Mouse (Mus musculus) lung, embryonic 16.5 days (tissue): ENCODE results near the gene Tmem214. TPM values are rescaled to one million over a fixed set of nuclear protein-coding genes. Genes with fewer than 3 reads are reported as not detected.

Source experiments
- ATAC-seq: fragments of 200-750 bp; cut with Nextera tagmentation; 2 replicates; pipeline ENCODE4 v1.8.0; 2017; ENCODE audit warnings: low read depth, mild to moderate bottlenecking, moderate library complexity
- H3K27ac ChIP-seq: fragments of 300-500 bp; sonication (generic); 2 replicates; pipeline ENCODE4 v1.5.1; 2014; ENCODE audit warnings: mild to moderate bottlenecking, control low read depth, low read length
- H3K27me3 ChIP-seq: fragments of 300-500 bp; sonication (generic); 2 replicates; pipeline ENCODE4 v1.6.1; 2014; ENCODE audit warnings: low read depth, low read length, mixed read lengths; ENCODE audit not compliant: control insufficient read depth, insufficient read depth
- H3K36me3 ChIP-seq: fragments of 300-500 bp; sonication (generic); 2 replicates; pipeline ENCODE4 v1.6.1; 2014; ENCODE audit warnings: low read length; ENCODE audit not compliant: control insufficient read depth, insufficient read depth
- H3K4me1 ChIP-seq: fragments of 300-500 bp; sonication (generic); replicated peaks from 2 replicates; pipeline ENCODE4 v1.6.1; 2014; ENCODE audit warnings: low read length, mixed read lengths; ENCODE audit not compliant: control insufficient read depth, insufficient read depth
- H3K4me2 ChIP-seq: fragments of 300-500 bp; sonication (generic); 2 replicates; pipeline ENCODE4 v1.6.1; 2014; ENCODE audit warnings: low read depth, low read length, control low read depth
- H3K4me3 ChIP-seq: fragments of 300-500 bp; sonication (generic); 2 replicates; pipeline ENCODE4 v1.5.1; 2014; ENCODE audit warnings: mild to moderate bottlenecking, low read length, control low read depth
- H3K9ac ChIP-seq: fragments of 300-500 bp; sonication (generic); 2 replicates; pipeline ENCODE4 v1.6.1; 2014; ENCODE audit warnings: low read length, control low read depth
- H3K9me3 ChIP-seq: fragments of 300-500 bp; sonication (generic); 2 replicates; pipeline ENCODE4 v1.6.1; 2016; ENCODE audit warnings: low read length; ENCODE audit not compliant: control insufficient read depth
- WGBS: fragments of 180-500 bp; shearing (Covaris S2); extraction: QIAGEN DNeasy Blood & Tissue Kit; methylation state at CpG from one replicate; pipeline ENCODE4 v1.1.7; 2014; 5-methylcytosine and 5-hydroxymethylcytosine counted together
- polyA plus RNA-seq: library from polyadenylated mRNA; unstranded; fragments of >200 nt; fragmentation: Nextera tagmentation; extraction: Ambion mirVana; gene quantifications from 2 replicates; pipeline ENCODE4 v1.2.1, GENCODE M21; 2015

The Tmem214 gene
- polyA plus RNA-seq, 1 experiment from 2014 or later = 84.4 TPM

- Histone ChIP-seq H3K4me2 (no peak overlapping the region), H3K36me3 (no peaks in the 10 kb centered on the region), H3K9ac (no peak overlapping the region), H3K27ac (no peak overlapping the region), H3K9me3 (no peaks in the 10 kb centered on the region), H3K27me3 (no peaks in the 10 kb centered on the region), H3K4me3 (no peak overlapping the region), H3K4me1 (no peaks in the 10 kb centered on the region)
- WGBS = 40% methylated on average over 3 of the region's 3 CpGs
- no peak for ATAC-seq
Measured at GRCm38 (mm10) chr5:30841896-30842295, 25.9 kb upstream of the Tmem214 start.

- no peak overlapping the region for H3K4me3 ChIP-seq
- H3K4me1 ChIP-seq = peaks cover 17% of the 10 kb centered on the region
- H3K9ac ChIP-seq = no peak overlapping the region
- no peaks in the 10 kb centered on the region for H3K27me3 ChIP-seq
- no peak overlapping the region; the same call in 1 of the 2 replicates for H3K4me2 ChIP-seq
- peak overlapping the region; percentile 93 for H3K27ac ChIP-seq
- no peaks in the 10 kb centered on the region for H3K9me3 ChIP-seq
- peak; percentile 91 for ATAC-seq
- 33% methylated on average over 6 of the region's 6 CpGs for whole genome bisulfite sequencing
- no peaks in the 10 kb centered on the region for H3K36me3 ChIP-seq
Measured at GRCm38 (mm10) chr5:30849891-30850555, 17.8 kb upstream of the Tmem214 start.

GRCm38 (mm10) chr5:30850556-30850925, 17.3 kb upstream of the Tmem214 start:
- Histone ChIP-seq H3K4me2 (no peak overlapping the region), H3K9me3 (no peaks in the 10 kb centered on the region), H3K27me3 (no peaks in the 10 kb centered on the region), H3K4me3 (no peak overlapping the region), H3K27ac (peak overlapping the region; percentile 93), H3K36me3 (no peaks in the 10 kb centered on the region), H3K4me1 (peaks cover 17% of the 10 kb centered on the region), H3K9ac (no peak overlapping the region)
- ATAC-seq = no peak
- WGBS = 38% methylated on average over 2 of the region's 2 CpGs

- no peak for ATAC-seq
- 84% methylated on average over 4 of the region's 4 CpGs for WGBS
Measured at GRCm38 (mm10) chr5:30853522-30853921, 14.3 kb upstream of the Tmem214 start.

GRCm38 (mm10) chr5:30855674-30856073, 12.1 kb upstream of the Tmem214 start:
- Histone ChIP-seq H3K27ac (no peak overlapping the region), H3K4me3 (no peak overlapping the region), H3K36me3 (no peaks in the 10 kb centered on the region), H3K9me3 (no peaks in the 10 kb centered on the region), H3K4me2 (no peak overlapping the region), H3K27me3 (no peaks in the 10 kb centered on the region), H3K4me1 (peaks cover 7% of the 10 kb centered on the region), H3K9ac (no peak overlapping the region)
- no peak for ATAC-seq
- WGBS = 47% methylated on average over 3 of the region's 3 CpGs

More at GRCm38 (mm10) chr5:30853522-30853921, 14.3 kb upstream of the Tmem214 start:
- Histone ChIP-seq H3K9me3 (no peaks in the 10 kb centered on the region), H3K36me3 (no peaks in the 10 kb centered on the region), H3K27me3 (no peaks in the 10 kb centered on the region), H3K9ac (no peak overlapping the region), H3K4me3 (no peak overlapping the region), H3K27ac (no peak overlapping the region), H3K4me1 (peaks cover 14% of the 10 kb centered on the region), H3K4me2 (no peak overlapping the region)

GRCm38 (mm10) chr5:30856124-30856523, 11.7 kb upstream of the Tmem214 start:
- no peak for ATAC-seq
- no peak overlapping the region for H3K9ac ChIP-seq
- WGBS = 67% methylated on average over 2 of the region's 2 CpGs
- no peaks in the 10 kb centered on the region for H3K9me3 ChIP-seq
- no peak overlapping the region for H3K4me3 ChIP-seq
- H3K27me3 ChIP-seq = no peaks in the 10 kb centered on the region
- no peaks in the 10 kb centered on the region for H3K36me3 ChIP-seq
- no peak overlapping the region for H3K4me2 ChIP-seq
- H3K4me1 ChIP-seq = peaks cover 2% of the 10 kb centered on the region
- H3K27ac ChIP-seq = no peak overlapping the region

- H3K27ac ChIP-seq = no peak overlapping the region
- ATAC-seq = peak; percentile 70
- H3K36me3 ChIP-seq = no peaks in the 10 kb centered on the region
- no peak overlapping the region for H3K4me2 ChIP-seq
- 0 out of 2 replicates have a peak, but pooled peaks cover under 1% of the 10 kb centered on the region for H3K4me1 ChIP-seq
- H3K27me3 ChIP-seq = no peaks in the 10 kb centered on the region
- no peak overlapping the region for H3K4me3 ChIP-seq
- 56% methylated on average over 4 of the region's 4 CpGs for WGBS
- H3K9ac ChIP-seq = no peak overlapping the region
- no peaks in the 10 kb centered on the region for H3K9me3 ChIP-seq
Measured at GRCm38 (mm10) chr5:30863852-30864251, 4.0 kb upstream of the Tmem214 start.

- Histone ChIP-seq H3K4me1 (0 out of 2 replicates have a peak, but pooled peaks cover 4% of the 10 kb centered on the region), H3K36me3 (no peaks in the 10 kb centered on the region), H3K9ac (no peak overlapping the region), H3K27me3 (no peaks in the 10 kb centered on the region), H3K4me2 (no peak overlapping the region), H3K27ac (no peak overlapping the region), H3K9me3 (no peaks in the 10 kb centered on the region), H3K4me3 (no peak overlapping the region)
- ATAC-seq = peak; percentile 32
- 33% methylated on average over 15 of the region's 15 CpGs for WGBS
Measured at GRCm38 (mm10) chr5:30864322-30864721, 3.5 kb upstream of the Tmem214 start.

GRCm38 (mm10) chr5:30866871-30867270, 941 bp upstream of the Tmem214 start:
- H3K36me3 ChIP-seq = peaks cover 6% of the 10 kb centered on the region

More at GRCm38 (mm10) chr5:30866871-30867270, 941 bp upstream of the Tmem214 start:
- H3K27ac ChIP-seq = no peak overlapping the region
- H3K4me3 ChIP-seq = no peak overlapping the region
- H3K9ac ChIP-seq = no peak overlapping the region
- no peak for ATAC-seq
- H3K27me3 ChIP-seq = no peaks in the 10 kb centered on the region
- peaks cover 11% of the 10 kb centered on the region for H3K4me1 ChIP-seq
- H3K4me2 ChIP-seq = no peak overlapping the region
- 82% methylated on average over 3 of the region's 3 CpGs for WGBS
- no peaks in the 10 kb centered on the region for H3K9me3 ChIP-seq
